ENCODE assay signal across 19 mouse cellular contexts in the genomic region with DNA sequence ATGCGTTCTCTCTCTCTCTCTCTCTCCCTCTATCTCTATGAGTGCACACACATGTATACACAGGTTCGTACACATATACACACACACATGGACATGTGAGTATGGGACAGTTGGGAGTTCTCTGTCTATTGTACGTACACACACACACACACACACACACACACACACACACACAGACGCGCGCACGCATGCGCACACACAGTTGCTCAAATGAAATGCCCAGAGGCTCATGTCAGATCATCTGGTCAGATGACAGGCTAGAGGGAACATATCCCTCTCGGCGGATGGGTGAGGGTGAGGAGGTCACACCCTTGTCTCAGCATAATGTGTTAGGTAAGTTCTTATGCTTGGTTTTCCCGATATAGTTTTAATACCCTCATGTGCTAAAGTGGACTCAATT.
DNase-seq lines count a peak whose midpoint lies in the region; ATAC-seq and TF ChIP-seq lines count a peak whose summit lies in the region.
"Had no signal": no experiment of that assay in that cellular context is flagged by ENCODE, and none has a peak within 500 bp of the region (broad histone marks: within the 10 kb centered on the region; RNA-seq: fewer than 3 reads in every experiment).

No protein-coding gene starts in this region.

- TF ChIP-seq EP300 in MEL (IDR thresholded peaks at IDR 0.05; ENCODE audit: low read depth in 1 of 2, low read length in 2 of 2), result no peak

- H3K4me3 ChIP-seq in heart, embryonic 13.5 days, result no peak overlapping the region
- H3K4me3 ChIP-seq in lung, embryonic 14.5 days (ENCODE audit: low read depth, low read length), result no peak overlapping the region
- peak overlapping the region; percentile 27 to 34 for H3K4me3 ChIP-seq in MEL (ENCODE audit: control insufficient read depth in 1 of 2, insufficient read depth in 1 of 2, low read depth in 2 of 2, low read length in 2 of 2)
- H3K4me3 ChIP-seq in liver, embryonic 13.5 days (replicated peaks), result no peak overlapping the region
- H3K4me3 ChIP-seq: forebrain, embryonic 13.5 days; hindbrain, embryonic 10.5 days; kidney, embryonic 15.5 days; limb, embryonic 12.5 days had no signal

- no peak overlapping the region for H3K4me2 ChIP-seq in heart, embryonic 13.5 days
- no peak overlapping the region for H3K4me2 ChIP-seq in lung, embryonic 14.5 days
- H3K4me2 ChIP-seq in liver, embryonic 13.5 days, result 0 out of 2 replicates have a peak overlapping the region, but pooled peaks have one; percentile 1
- H3K4me2 ChIP-seq: forebrain, embryonic 13.5 days; kidney, embryonic 15.5 days; limb, embryonic 12.5 days; midbrain, embryonic 11.5 days had no signal

- no peak for TF ChIP-seq RAD21 in MEL (IDR thresholded peaks at IDR 0.05; ENCODE audit: low read depth, low read length)

- H3K27ac ChIP-seq in heart, embryonic 13.5 days (replicated peaks), result peak overlapping the region; percentile 83
- H3K27ac ChIP-seq in lung, embryonic 14.5 days (ENCODE audit: low read depth), result peak overlapping the region; percentile 60; the same call in 1 of the 2 replicates
- peak overlapping the region; percentile 64 for H3K27ac ChIP-seq in MEL (ENCODE audit: control insufficient read depth, low read depth, low read length)
- peak overlapping the region; percentile 72 for H3K27ac ChIP-seq in liver, embryonic 13.5 days
- H3K27ac ChIP-seq: forebrain, embryonic 13.5 days; hindbrain, embryonic 10.5 days; hindbrain, postnatal 0 days; kidney, embryonic 15.5 days; limb, embryonic 12.5 days had no signal

- no peak for ATAC-seq in heart, embryonic 13.5 days (ENCODE audit: extremely low read depth, insufficient number of reproducible peaks, low FRiP score, low TSS enrichment)
- ATAC-seq in lung, embryonic 14.5 days (ENCODE audit: insufficient read depth), result peak; percentile 12; the same call in 1 of the 2 replicates
- ATAC-seq in liver, embryonic 13.5 days (ENCODE audit: low read depth), result peak; percentile 26; the same call in 1 of the 2 replicates
- ATAC-seq: forebrain, embryonic 13.5 days; hindbrain, postnatal 0 days had no signal

- H3K4me1 ChIP-seq in heart, embryonic 13.5 days, result peaks cover 42% of the 10 kb centered on the region
- peaks cover 4% of the 10 kb centered on the region for H3K4me1 ChIP-seq in lung, embryonic 14.5 days (ENCODE audit: insufficient read depth)
- peaks cover 3 to 29% of the 10 kb centered on the region in 2 experiments for H3K4me1 ChIP-seq in MEL (ENCODE audit: control insufficient read depth in 1 of 2, insufficient read depth in 2 of 2, low read length in 2 of 2)
- peaks cover 44% of the 10 kb centered on the region for H3K4me1 ChIP-seq in liver, embryonic 13.5 days (replicated peaks)
- H3K4me1 ChIP-seq: forebrain, embryonic 13.5 days; limb, embryonic 12.5 days had no signal

- peak in 1 of 2 experiments; percentile 12; a peak in 1 of 4 replicates for TF ChIP-seq POLR2A in MEL (IDR thresholded peaks at IDR 0.05; ENCODE audit: control insufficient read depth in 1 of 2, insufficient read depth in 1 of 2, low read depth in 1 of 2, low read length in 2 of 2, poor library complexity in 1 of 2)

- H3K9me3 ChIP-seq in heart, embryonic 13.5 days, result no peaks in the 10 kb centered on the region
- no peaks in the 10 kb centered on the region for H3K9me3 ChIP-seq in lung, embryonic 14.5 days (ENCODE audit: low read depth, low read length)
- no peaks in the 10 kb centered on the region for H3K9me3 ChIP-seq in MEL (replicated peaks; ENCODE audit: insufficient read depth, low read length)
- no peaks in the 10 kb centered on the region for H3K9me3 ChIP-seq in liver, embryonic 13.5 days (replicated peaks)
- H3K9me3 ChIP-seq: forebrain, embryonic 13.5 days; hindbrain, embryonic 10.5 days; kidney, embryonic 15.5 days; limb, embryonic 12.5 days had no signal

- no peak for DNase-seq in heart, adult 18-20 months
- no peak for DNase-seq in lung, embryonic 14.5 days
- no peak for DNase-seq in lung, postnatal 4 days
- peak; percentile 69 for DNase-seq in MEL (ENCODE audit: low read depth, low spot score)
- no peak for DNase-seq in liver, embryonic 13.5 days
- DNase-seq in adrenal gland, postnatal 10 days, result no peak
- DNase-seq in gastrocnemius, postnatal 25 days, result no peak
- DNase-seq: cerebellum, adult 9-10 months; gastrocnemius, postnatal 36 days; kidney, postnatal 4 days; right cerebral cortex, postnatal 4 days; thymus, postnatal 36 days had no signal

- no peaks in the 10 kb centered on the region for H3K36me3 ChIP-seq in heart, embryonic 13.5 days
- H3K36me3 ChIP-seq in lung, embryonic 14.5 days (ENCODE audit: insufficient read depth), result no peaks in the 10 kb centered on the region
- H3K36me3 ChIP-seq in MEL (ENCODE audit: control insufficient read depth in 1 of 2, insufficient read depth in 2 of 2, low read length in 2 of 2), result peaks cover 0 to 16% of the 10 kb centered on the region in 2 experiments; a peak in 2 of 4 replicates
- no peaks in the 10 kb centered on the region for H3K36me3 ChIP-seq in liver, embryonic 13.5 days
- H3K36me3 ChIP-seq: hindbrain, embryonic 10.5 days; kidney, embryonic 15.5 days; limb, embryonic 12.5 days had no signal

- no peaks in the 10 kb centered on the region for H3K79me2 ChIP-seq in MEL (ENCODE audit: control insufficient read depth, insufficient read depth, low read length, poor library complexity)

- no peak for TF ChIP-seq CTCF in lung, embryonic 14.5 days (IDR thresholded peaks at IDR 0.05; ENCODE audit: low read depth)
- no peak for TF ChIP-seq CTCF in MEL (IDR thresholded peaks at IDR 0.05 in 2 of 3, conservative IDR thresholded peaks at IDR 0.05 in 1 of 3; ENCODE audit: control insufficient read depth in 1 of 3, insufficient read depth in 1 of 3, low read depth in 2 of 3, low read length in 3 of 3, poor library complexity in 1 of 3, severe bottlenecking in 1 of 3)

- H3K27me3 ChIP-seq in heart, embryonic 13.5 days (replicated peaks), result no peaks in the 10 kb centered on the region
- no peaks in the 10 kb centered on the region for H3K27me3 ChIP-seq in lung, embryonic 14.5 days (ENCODE audit: insufficient read depth, low read length)
- no peaks in the 10 kb centered on the region for H3K27me3 ChIP-seq in MEL (ENCODE audit: control insufficient read depth in 1 of 2, insufficient read depth in 2 of 2, low read length in 2 of 2)
- H3K27me3 ChIP-seq in liver, embryonic 13.5 days, result no peaks in the 10 kb centered on the region
- H3K27me3 ChIP-seq: forebrain, embryonic 13.5 days; kidney, embryonic 15.5 days; limb, embryonic 12.5 days had no signal

- peak overlapping the region; percentile 14; the same call in 1 of the 2 replicates for H3K9ac ChIP-seq in heart, embryonic 13.5 days
- no peak overlapping the region for H3K9ac ChIP-seq in lung, embryonic 14.5 days
- peak overlapping the region; percentile 24 for H3K9ac ChIP-seq in MEL (ENCODE audit: control insufficient read depth, low read depth, low read length, poor library complexity, severe bottlenecking)
- peak overlapping the region; percentile 31; the same call in 1 of the 2 replicates for H3K9ac ChIP-seq in liver, embryonic 13.5 days
- H3K9ac ChIP-seq: forebrain, embryonic 13.5 days; kidney, embryonic 15.5 days; limb, embryonic 12.5 days had no signal

- 76% methylated on average over 11 of the region's 11 CpGs for WGBS in heart, embryonic 13.5 days
- 68% methylated on average over 11 of the region's 11 CpGs for WGBS in lung, embryonic 14.5 days
- 75% methylated on average over 11 of the region's 11 CpGs for WGBS in liver, embryonic 13.5 days (ENCODE audit: insufficient replicate concordance)

TF ChIP-seq in MEL, 35 proteins besides CTCF, POLR2A, EP300 and RAD21:
- TF ChIP-seq ZKSCAN1 (IDR thresholded peaks at IDR 0.05; ENCODE audit: low read depth, low read length), result no peak
- TF ChIP-seq MAZ (IDR thresholded peaks at IDR 0.05; ENCODE audit: low read depth, low read length), result no peak
- 0 out of 2 replicates have a peak, but pooled peaks have one; percentile 19 for TF ChIP-seq TBP (IDR thresholded peaks at IDR 0.05; ENCODE audit: low read depth, low read length)
- TF ChIP-seq GABPA (IDR thresholded peaks at IDR 0.05; ENCODE audit: low read depth, low read length), result no peak
- peak; percentile 76 for TF ChIP-seq NRF1 (IDR thresholded peaks at IDR 0.05; ENCODE audit: insufficient read depth, low read depth, low read length, poor library complexity, severe bottlenecking)
- no peak for TF ChIP-seq E2F4 (IDR thresholded peaks at IDR 0.05; ENCODE audit: borderline replicate concordance, low read depth, low read length)
- 0 out of 2 replicates have a peak, but pooled peaks have one; percentile 8 for TF ChIP-seq USF1 (IDR thresholded peaks at IDR 0.05; ENCODE audit: low read depth, low read length)

Comparison
In these comparisons a context has a peak if more than half of its experiments do, and no peak if none do; other contexts are left out.
1. H3K4me3 ChIP-seq: peak in MEL (2 of 2); none in heart, embryonic 13.5 days (single experiment), lung, embryonic 14.5 days (single experiment) and liver, embryonic 13.5 days (single experiment).
2. Peak in every context shown above with its lines, with median percentiles within 50 percentile points of each other: H3K27ac ChIP-seq.